10 mouse cellular contexts compared by ENCODE assay signal in genomic region chr7:143289082-143289849, GRCm38 (mm10).
DNase-seq lines count a peak whose midpoint lies in the region; ATAC-seq and TF ChIP-seq lines count a peak whose summit lies in the region.
"Had no signal": no experiment of that assay in that cellular context is flagged by ENCODE, and none has a peak within 500 bp of the region (broad histone marks: within the 10 kb centered on the region; RNA-seq: fewer than 3 reads in every experiment).

No protein-coding gene starts in this region.

- H3K4me1 ChIP-seq in kidney, adult 2 months (ENCODE audit: control insufficient read depth, insufficient read depth, low read length) = peaks cover 16% of the 10 kb centered on the region
- H3K4me1 ChIP-seq in midbrain, embryonic 12.5 days = peaks cover 44% of the 10 kb centered on the region
- peaks cover 46% of the 10 kb centered on the region for H3K4me1 ChIP-seq in midbrain, embryonic 15.5 days
- peaks cover 24% of the 10 kb centered on the region for H3K4me1 ChIP-seq in intestine, postnatal 0 days (replicated peaks; ENCODE audit: control insufficient read depth, insufficient read depth, low read length)

- no peaks in the 10 kb centered on the region for H3K36me3 ChIP-seq in kidney, adult 2 months (ENCODE audit: control insufficient read depth, insufficient read depth, low read length)
- H3K36me3 ChIP-seq in midbrain, embryonic 12.5 days = no peaks in the 10 kb centered on the region
- no peaks in the 10 kb centered on the region for H3K36me3 ChIP-seq in midbrain, embryonic 15.5 days (replicated peaks)
- H3K36me3 ChIP-seq in intestine, postnatal 0 days (ENCODE audit: control insufficient read depth, insufficient read depth) = no peaks in the 10 kb centered on the region

- TF ChIP-seq POLR2A in kidney, adult 2 months (IDR thresholded peaks at IDR 0.05; ENCODE audit: low read depth, low read length) = no peak

- 0 out of 2 replicates have a peak overlapping the region, but pooled peaks have one; percentile 5 for H3K9ac ChIP-seq in midbrain, embryonic 12.5 days (replicated peaks)
- no peak overlapping the region for H3K9ac ChIP-seq in midbrain, embryonic 15.5 days
- no peak overlapping the region for H3K9ac ChIP-seq in intestine, postnatal 0 days (ENCODE audit: low read depth, low read length)

- H3K9me3 ChIP-seq in midbrain, embryonic 12.5 days = no peaks in the 10 kb centered on the region
- H3K9me3 ChIP-seq in midbrain, embryonic 15.5 days = no peaks in the 10 kb centered on the region
- no peaks in the 10 kb centered on the region for H3K9me3 ChIP-seq in intestine, postnatal 0 days (ENCODE audit: control insufficient read depth)

- peak; percentile 24 for DNase-seq in kidney, adult 2 months
- DNase-seq in kidney, adult 11 months = no peak
- DNase-seq in adrenal gland, postnatal 4 days (ENCODE audit: low spot score in 2 of 2) = no peak
- no peak for DNase-seq in Muller cell, postnatal 12 days (ENCODE audit: inconsistent ontology term)
- DNase-seq: right cerebral cortex, postnatal 4 days had no signal

- 82% methylated on average over 3 of the region's 3 CpGs for WGBS in kidney, adult 2 months
- 70% methylated on average over 3 of the region's 3 CpGs for WGBS in midbrain, embryonic 12.5 days
- WGBS in midbrain, embryonic 15.5 days = 66% methylated on average over 3 of the region's 3 CpGs
- 69% methylated on average over 3 of the region's 3 CpGs for WGBS in intestine, postnatal 0 days

- H3K27me3 ChIP-seq in kidney, adult 2 months (replicated peaks; ENCODE audit: control insufficient read depth, insufficient read depth, low read length) = no peaks in the 10 kb centered on the region
- H3K27me3 ChIP-seq in midbrain, embryonic 12.5 days = no peaks in the 10 kb centered on the region
- no peaks in the 10 kb centered on the region for H3K27me3 ChIP-seq in midbrain, embryonic 15.5 days (replicated peaks)
- no peaks in the 10 kb centered on the region for H3K27me3 ChIP-seq in intestine, postnatal 0 days (replicated peaks; ENCODE audit: control insufficient read depth, insufficient read depth, low read length)

- H3K4me3 ChIP-seq in kidney, adult 2 months (ENCODE audit: insufficient read depth, low read depth, low read length) = no peak overlapping the region
- no peak overlapping the region for H3K4me3 ChIP-seq in midbrain, embryonic 12.5 days
- H3K4me3 ChIP-seq in midbrain, embryonic 15.5 days = no peak overlapping the region
- no peak overlapping the region for H3K4me3 ChIP-seq in intestine, postnatal 0 days (ENCODE audit: low read depth, low read length)
- H3K4me3 ChIP-seq: erythroblast, embryonic 14.5 days; left cerebral cortex, adult 2 months had no signal

- no peak overlapping the region for H3K27ac ChIP-seq in kidney, adult 2 months (ENCODE audit: insufficient read depth, low read depth, low read length)
- H3K27ac ChIP-seq in midbrain, embryonic 12.5 days (replicated peaks) = 0 out of 2 replicates have a peak overlapping the region, but pooled peaks have one; percentile 42
- H3K27ac ChIP-seq in midbrain, embryonic 15.5 days = no peak overlapping the region
- H3K27ac ChIP-seq in intestine, postnatal 0 days (ENCODE audit: low read depth, low read length) = peak overlapping the region; percentile 68
- H3K27ac ChIP-seq: left cerebral cortex, adult 2 months had no signal

- no peak for TF ChIP-seq CTCF in kidney, adult 2 months (conservative IDR thresholded peaks at IDR 0.05; ENCODE audit: insufficient read depth, insufficient read length, low read depth, low read length)
- TF ChIP-seq CTCF in intestine, postnatal 0 days (IDR thresholded peaks at IDR 0.05; ENCODE audit: low read depth) = no peak

- peak overlapping the region; percentile 11 for H3K4me2 ChIP-seq in midbrain, embryonic 12.5 days (replicated peaks)
- no peak overlapping the region for H3K4me2 ChIP-seq in midbrain, embryonic 15.5 days
- H3K4me2 ChIP-seq in intestine, postnatal 0 days (replicated peaks; ENCODE audit: low read depth) = 0 out of 2 replicates have a peak overlapping the region, but pooled peaks have one; percentile 10

- no peak for ATAC-seq in midbrain, embryonic 12.5 days (ENCODE audit: low FRiP score, low read depth)
- no peak for ATAC-seq in midbrain, embryonic 15.5 days (replicated peaks)
- peak; percentile 46; the same call in 1 of the 2 replicates for ATAC-seq in intestine, postnatal 0 days

Comparison
In these comparisons a context has a peak if more than half of its experiments do, and no peak if none do; other contexts are left out.
1. H3K27ac ChIP-seq: peak in midbrain, embryonic 12.5 days (single experiment) and intestine, postnatal 0 days (single experiment); none in kidney, adult 2 months (single experiment) and midbrain, embryonic 15.5 days (single experiment).